Mouse (Mus musculus): ENCODE measurements around the gene Grm1. TPM values are rescaled to one million over a fixed set of nuclear protein-coding genes. Genes with fewer than 3 reads are reported as not detected.

Grm1 gene
- polyA plus RNA-seq, 1 experiment from 2014 or later = not detected

DNA sequence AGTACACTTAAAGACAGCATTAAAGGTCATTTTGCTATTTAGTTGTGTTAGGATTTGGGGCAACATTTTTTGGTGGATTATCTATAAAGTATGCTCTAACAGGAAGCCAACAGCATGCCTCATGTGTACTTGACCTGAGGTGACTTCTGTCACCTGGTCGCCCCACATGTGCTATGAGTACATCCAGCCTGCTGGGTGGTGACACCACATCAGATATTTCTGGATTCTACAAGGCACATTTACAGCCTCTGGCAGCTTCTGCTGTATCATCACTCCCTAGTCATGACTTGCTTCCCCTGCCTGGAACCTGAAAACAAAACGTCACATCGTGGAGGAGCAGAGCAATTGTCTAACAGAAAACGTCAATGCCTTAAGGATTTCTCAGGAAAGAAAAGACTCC lies 292.2 kb downstream of the Grm1 start:
- H3K4me3 ChIP-seq (ENCODE audit: low read depth, low read length) = no peak overlapping the region
- ATAC-seq = no peak

DNA sequence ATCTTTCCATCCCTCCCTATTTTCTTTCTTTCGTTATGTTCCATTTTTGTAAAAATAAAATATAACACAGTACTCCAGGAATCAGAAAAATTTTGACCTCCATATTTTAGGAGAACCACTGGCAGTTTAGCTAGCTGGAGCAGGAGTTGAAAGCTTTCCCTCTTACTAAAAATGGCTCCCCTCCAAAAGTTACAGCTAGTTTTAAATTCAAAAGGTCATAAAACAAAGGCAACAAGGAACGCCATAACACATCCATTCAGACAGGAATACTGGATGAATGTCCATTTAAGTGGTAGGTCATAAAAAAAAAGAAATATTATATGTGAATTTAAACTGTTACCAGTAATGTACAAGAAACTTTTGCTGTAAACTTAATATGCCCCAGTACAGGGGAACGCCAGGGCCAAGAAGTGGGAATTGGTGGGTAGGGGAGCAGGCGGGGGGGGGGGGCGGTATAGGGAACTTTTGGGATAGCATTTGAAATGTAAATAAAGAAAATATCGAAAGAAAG lies 294.2 kb downstream of the Grm1 start:
- Histone ChIP-seq H3K9me3 (ENCODE audit: control insufficient read depth) (no peaks in the 10 kb centered on the region), H3K4me2 (replicated peaks; ENCODE audit: low read depth) (no peak overlapping the region), H3K27ac (ENCODE audit: low read depth, low read length) (no peak overlapping the region), H3K27me3 (replicated peaks; ENCODE audit: control insufficient read depth, insufficient read depth, low read length) (no peaks in the 10 kb centered on the region), H3K9ac (ENCODE audit: low read depth, low read length) (no peak overlapping the region), H3K36me3 (ENCODE audit: control insufficient read depth, insufficient read depth) (no peaks in the 10 kb centered on the region), H3K4me3 (ENCODE audit: low read depth, low read length) (no peak overlapping the region), H3K4me1 (replicated peaks; ENCODE audit: control insufficient read depth, insufficient read depth, low read length) (no peaks in the 10 kb centered on the region)
- no peak for TF ChIP-seq CTCF (IDR thresholded peaks at IDR 0.05; ENCODE audit: low read depth)
- WGBS = 85% methylated on average over 5 of the region's 6 CpGs
- no peak for ATAC-seq

More for the DNA sequence above, 292.2 kb downstream of the Grm1 start:
- no peaks in the 10 kb centered on the region for H3K27me3 ChIP-seq (replicated peaks; ENCODE audit: control insufficient read depth, insufficient read depth, low read length)
- no peaks in the 10 kb centered on the region for H3K9me3 ChIP-seq (ENCODE audit: control insufficient read depth)
- H3K36me3 ChIP-seq (ENCODE audit: control insufficient read depth, insufficient read depth) = no peaks in the 10 kb centered on the region
- TF ChIP-seq CTCF (IDR thresholded peaks at IDR 0.05; ENCODE audit: low read depth) = no peak
- WGBS = 81% methylated on average over 4 of the region's 4 CpGs
- H3K4me1 ChIP-seq (replicated peaks; ENCODE audit: control insufficient read depth, insufficient read depth, low read length) = no peaks in the 10 kb centered on the region
- H3K9ac ChIP-seq (ENCODE audit: low read depth, low read length) = no peak overlapping the region
- no peak overlapping the region for H3K4me2 ChIP-seq (replicated peaks; ENCODE audit: low read depth)
- no peak overlapping the region for H3K27ac ChIP-seq (ENCODE audit: low read depth, low read length)

DNA sequence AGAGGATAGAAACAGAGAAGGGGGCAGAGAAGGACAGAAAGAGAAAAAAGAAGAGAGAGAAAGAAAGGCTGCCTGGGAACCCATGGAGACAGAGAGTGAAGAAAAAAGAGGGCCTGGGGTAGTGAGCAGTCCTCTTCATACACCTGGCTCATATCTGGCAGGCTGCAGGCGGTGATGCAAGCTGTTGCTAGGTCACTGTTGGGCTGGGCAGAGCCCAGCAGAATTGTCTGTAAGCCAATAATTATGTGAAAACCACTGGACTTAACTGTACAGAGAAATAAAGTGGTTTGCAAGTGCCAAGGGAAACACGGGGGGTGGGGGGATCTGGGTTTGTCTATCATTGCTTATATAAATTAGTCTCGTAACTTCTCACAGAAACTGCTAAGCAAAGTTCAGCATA lies 297.0 kb downstream of the Grm1 start:
- Histone ChIP-seq H3K4me2 (replicated peaks; ENCODE audit: low read depth) (no peak overlapping the region), H3K27ac (ENCODE audit: low read depth, low read length) (no peak overlapping the region), H3K4me3 (ENCODE audit: low read depth, low read length) (no peak overlapping the region), H3K9ac (ENCODE audit: low read depth, low read length) (no peak overlapping the region), H3K36me3 (ENCODE audit: control insufficient read depth, insufficient read depth) (no peaks in the 10 kb centered on the region), H3K27me3 (replicated peaks; ENCODE audit: control insufficient read depth, insufficient read depth, low read length) (no peaks in the 10 kb centered on the region), H3K9me3 (ENCODE audit: control insufficient read depth) (no peaks in the 10 kb centered on the region), H3K4me1 (replicated peaks; ENCODE audit: control insufficient read depth, insufficient read depth, low read length) (no peaks in the 10 kb centered on the region)
- whole genome bisulfite sequencing = 62% methylated on average over 3 of the region's 3 CpGs
- no peak for TF ChIP-seq CTCF (IDR thresholded peaks at IDR 0.05; ENCODE audit: low read depth)
- no peak for ATAC-seq

DNA sequence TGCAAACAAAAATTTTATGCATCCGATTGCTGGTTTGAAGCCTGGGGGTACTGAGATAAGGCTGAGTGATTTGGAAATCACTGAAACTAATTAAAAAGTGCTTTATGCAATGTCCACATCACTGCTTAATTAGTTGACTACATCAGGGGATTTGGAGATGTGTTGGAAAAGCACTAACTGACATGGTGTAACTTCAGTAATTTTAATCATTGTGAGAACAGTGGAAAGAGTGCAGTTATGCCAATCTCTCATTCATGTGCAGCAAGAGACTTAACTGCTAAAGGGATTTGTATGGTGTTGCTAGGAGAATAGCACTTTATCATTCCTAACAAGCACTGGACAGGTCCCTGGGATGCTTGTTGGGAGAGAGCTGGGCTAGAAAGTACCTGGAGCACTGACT lies 307.3 kb downstream of the Grm1 start:
- no peaks in the 10 kb centered on the region for H3K27me3 ChIP-seq (replicated peaks; ENCODE audit: control insufficient read depth, insufficient read depth, low read length)
- no peak overlapping the region for H3K9ac ChIP-seq (ENCODE audit: low read depth, low read length)
- H3K4me2 ChIP-seq (replicated peaks; ENCODE audit: low read depth) = no peak overlapping the region
- no peak for ATAC-seq
- no peaks in the 10 kb centered on the region for H3K4me1 ChIP-seq (replicated peaks; ENCODE audit: control insufficient read depth, insufficient read depth, low read length)
- no peaks in the 10 kb centered on the region for H3K36me3 ChIP-seq (ENCODE audit: control insufficient read depth, insufficient read depth)
- no peaks in the 10 kb centered on the region for H3K9me3 ChIP-seq (ENCODE audit: control insufficient read depth)
- TF ChIP-seq CTCF (IDR thresholded peaks at IDR 0.05; ENCODE audit: low read depth) = no peak
- 85% methylated on average over 1 of the region's 1 CpGs for WGBS
- no peak overlapping the region for H3K4me3 ChIP-seq (ENCODE audit: low read depth, low read length)
- no peak overlapping the region for H3K27ac ChIP-seq (ENCODE audit: low read depth, low read length)

DNA sequence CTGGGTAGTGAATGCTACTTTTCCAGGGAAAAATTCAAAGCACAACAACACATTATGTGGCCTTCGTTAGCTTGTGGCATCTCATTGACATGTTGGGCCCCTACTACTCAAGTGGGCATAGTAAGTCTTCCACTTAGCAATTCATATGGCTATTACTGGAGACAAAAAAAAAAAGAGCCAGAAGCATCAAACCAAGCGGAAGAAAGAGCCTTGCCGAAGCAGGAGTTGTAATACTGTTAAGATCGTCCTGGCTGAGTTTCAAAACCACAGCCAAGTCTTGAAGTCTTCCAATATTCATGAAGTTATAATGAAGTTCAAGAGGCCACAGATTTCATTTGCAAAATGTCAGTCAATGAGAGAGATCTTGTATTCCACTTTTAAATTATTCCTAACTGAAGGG lies 319.1 kb downstream of the Grm1 start:
- Histone ChIP-seq H3K4me1 (replicated peaks; ENCODE audit: control insufficient read depth, insufficient read depth, low read length) (no peaks in the 10 kb centered on the region), H3K4me2 (replicated peaks; ENCODE audit: low read depth) (no peak overlapping the region), H3K36me3 (ENCODE audit: control insufficient read depth, insufficient read depth) (no peaks in the 10 kb centered on the region), H3K27ac (ENCODE audit: low read depth, low read length) (no peak overlapping the region), H3K27me3 (replicated peaks; ENCODE audit: control insufficient read depth, insufficient read depth, low read length) (no peaks in the 10 kb centered on the region), H3K9ac (ENCODE audit: low read depth, low read length) (no peak overlapping the region), H3K9me3 (ENCODE audit: control insufficient read depth) (no peaks in the 10 kb centered on the region), H3K4me3 (ENCODE audit: low read depth, low read length) (no peak overlapping the region)
- 84% methylated on average over 4 of the region's 4 CpGs for WGBS
- ATAC-seq = no peak
- TF ChIP-seq CTCF (IDR thresholded peaks at IDR 0.05; ENCODE audit: low read depth) = no peak

DNA sequence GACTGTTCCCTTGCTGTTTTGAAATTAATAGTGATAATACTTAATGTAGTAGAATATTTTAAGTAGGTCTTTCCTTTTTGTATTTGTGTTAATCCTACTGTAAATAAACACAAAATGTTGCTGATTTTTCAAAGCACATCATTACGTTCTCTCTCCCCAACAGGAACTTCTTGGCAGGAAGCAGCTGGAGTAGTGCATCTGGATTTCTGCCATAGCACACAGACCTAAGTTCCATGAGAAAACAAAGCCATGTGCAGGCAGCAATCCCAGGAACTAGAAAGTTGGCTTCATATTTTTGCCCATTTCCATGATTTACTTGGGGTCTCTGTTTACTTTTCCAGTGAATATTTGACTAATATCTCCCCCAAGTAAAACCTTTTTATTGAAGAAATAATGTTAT lies 320.9 kb downstream of the Grm1 start:
- Histone ChIP-seq H3K27me3 (replicated peaks; ENCODE audit: control insufficient read depth, insufficient read depth, low read length) (no peaks in the 10 kb centered on the region), H3K9me3 (ENCODE audit: control insufficient read depth) (no peaks in the 10 kb centered on the region), H3K36me3 (ENCODE audit: control insufficient read depth, insufficient read depth) (no peaks in the 10 kb centered on the region), H3K4me3 (ENCODE audit: low read depth, low read length) (no peak overlapping the region), H3K4me2 (replicated peaks; ENCODE audit: low read depth) (no peak overlapping the region), H3K27ac (ENCODE audit: low read depth, low read length) (no peak overlapping the region), H3K9ac (ENCODE audit: low read depth, low read length) (no peak overlapping the region), H3K4me1 (replicated peaks; ENCODE audit: control insufficient read depth, insufficient read depth, low read length) (no peaks in the 10 kb centered on the region)
- WGBS = 62% methylated on average over 1 of the region's 1 CpGs
- no peak for ATAC-seq
- no peak for TF ChIP-seq CTCF (IDR thresholded peaks at IDR 0.05; ENCODE audit: low read depth)

DNA sequence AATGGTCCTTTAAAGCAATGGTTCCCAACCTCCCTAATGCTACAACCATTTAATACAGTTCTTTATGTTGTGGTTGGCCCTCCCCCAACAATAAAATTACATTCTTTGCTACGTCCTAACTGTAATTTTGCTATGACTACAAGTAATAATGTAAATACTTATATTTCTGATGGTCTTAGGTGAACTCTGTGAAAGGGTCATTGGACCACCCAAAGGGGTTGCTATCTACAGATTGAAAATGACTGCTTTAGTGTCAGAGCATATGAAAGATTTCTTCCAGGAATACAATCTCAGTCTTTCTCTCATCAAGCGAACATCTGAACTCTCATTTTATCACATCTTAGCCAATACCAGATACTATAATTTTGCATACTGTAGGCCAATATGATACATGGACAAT lies 321.4 kb downstream of the Grm1 start:
- no peaks in the 10 kb centered on the region for H3K27me3 ChIP-seq (replicated peaks; ENCODE audit: control insufficient read depth, insufficient read depth, low read length)
- H3K4me1 ChIP-seq (replicated peaks; ENCODE audit: control insufficient read depth, insufficient read depth, low read length) = no peaks in the 10 kb centered on the region
- WGBS = 64% methylated on average over 2 of the region's 2 CpGs
- H3K27ac ChIP-seq (ENCODE audit: low read depth, low read length) = no peak overlapping the region
- H3K36me3 ChIP-seq (ENCODE audit: control insufficient read depth, insufficient read depth) = no peaks in the 10 kb centered on the region
- no peak for TF ChIP-seq CTCF (IDR thresholded peaks at IDR 0.05; ENCODE audit: low read depth)
- ATAC-seq = no peak
- no peak overlapping the region for H3K9ac ChIP-seq (ENCODE audit: low read depth, low read length)
- no peaks in the 10 kb centered on the region for H3K9me3 ChIP-seq (ENCODE audit: control insufficient read depth)
- H3K4me2 ChIP-seq (replicated peaks; ENCODE audit: low read depth) = no peak overlapping the region
- H3K4me3 ChIP-seq (ENCODE audit: low read depth, low read length) = no peak overlapping the region

Measured in intestine, postnatal 0 days (tissue).